In genomic region chr15:31239713-31240112, GRCm38 (mm10) we compare ENCODE assay signal across 19 mouse cellular contexts. TPM values are rescaled to one million over a fixed set of nuclear protein-coding genes. Genes with fewer than 3 reads are reported as not detected.
DNase-seq lines count a peak whose midpoint lies in the region; ATAC-seq lines count a peak whose summit lies in the region.
"Had no signal": no experiment of that assay in that cellular context is flagged by ENCODE, and none has a peak within 500 bp of the region (broad histone marks: within the 10 kb centered on the region; RNA-seq: fewer than 3 reads in every experiment).

No protein-coding gene starts in this region.

- H3K4me1 ChIP-seq in megakaryocyte, embryonic 14.5 days, result peaks cover 63% of the 10 kb centered on the region
- H3K4me1 ChIP-seq: embryonic facial prominence, embryonic 13.5 days; forebrain, embryonic 12.5 days had no signal

- H3K27me3 ChIP-seq in megakaryocyte, embryonic 14.5 days (replicated peaks), result no peaks in the 10 kb centered on the region
- H3K27me3 ChIP-seq: embryonic facial prominence, embryonic 13.5 days; forebrain, embryonic 12.5 days; heart, embryonic 12.5 days; intestine, embryonic 15.5 days had no signal

- ATAC-seq in megakaryocyte, adult 5-6 weeks (ENCODE audit: poor library complexity, severe bottlenecking), result no peak
- ATAC-seq in CD4-positive, CD25-positive, alpha-beta regulatory T cell, adult 4 months, result peak; percentile 70
- peak; percentile 54 for ATAC-seq in inflammation-experienced regulatory T-cells, adult 6 months
- ATAC-seq: forebrain, embryonic 16.5 days; intestine, embryonic 15.5 days had no signal

- H3K4me3 ChIP-seq in megakaryocyte, embryonic 14.5 days (replicated peaks), result peak overlapping the region; percentile 69
- H3K4me3 ChIP-seq: embryonic facial prominence, embryonic 13.5 days; forebrain, embryonic 12.5 days; heart, embryonic 12.5 days; intestine, embryonic 15.5 days had no signal

- no peaks in the 10 kb centered on the region for H3K9me3 ChIP-seq in megakaryocyte, embryonic 14.5 days
- H3K9me3 ChIP-seq: forebrain, embryonic 12.5 days; intestine, embryonic 15.5 days had no signal

- H3K36me3 ChIP-seq in megakaryocyte, embryonic 14.5 days (replicated peaks; ENCODE audit: low read length), result peaks cover 100% of the 10 kb centered on the region
- H3K36me3 ChIP-seq: G1E; intestine, embryonic 15.5 days had no signal

- DNase-seq in CD4-positive helper T cell, adult 2 months (ENCODE audit: low read depth, low spot score), result peak; percentile 28
- no peak for DNase-seq in layer of hippocampus, adult 18-20 months (ENCODE audit: low spot score in 2 of 2)
- DNase-seq in c-Kit-positive CD71-positive TER-119-positive erythroid progenitor cells, embryonic 14.5 days (ENCODE audit: low spot score), result no peak
- DNase-seq: adrenal gland, postnatal 14 days; B cell, adult 2 months; cerebellum, adult 18-20 months; cerebellum, adult 9-11 months; gastrocnemius, postnatal 14 days; kidney, adult 18-20 months had no signal

RNA-seq across cellular contexts. Expression of gene Dap, which starts 15.6 kb away (rescaled TPM):
- 121 and 178 TPM in 2 replicates for polyA plus RNA-seq in megakaryocyte, embryonic 14.5 days (2012; ENCODE audit: insufficient read depth, low replicate concordance)
- total RNA-seq in megakaryocyte, adult 5-6 weeks (2015), result 91.4 and 97.3 TPM in 2 replicates
- 63.1 and 66.6 TPM in 2 replicates for total RNA-seq in megakaryocyte, adult 5-6 weeks (2017)
- polyA plus RNA-seq in CD4-positive, CD25-positive, alpha-beta regulatory T cell, adult 4 months (2017; shearing (Covaris generic)), result 10 to 100 TPM; 61.6 to 81.6 TPM
- 100 to 1,000 TPM in 2 of 3 experiments, 10 to 100 TPM in 1; 86.5 to 188 (median 106) TPM for polyA plus RNA-seq in inflammation-experienced regulatory T-cells, adult 6 months (2017; shearing (Covaris generic))
- 1 to 10 TPM; 7.5 to 8.5 TPM for total RNA-seq in layer of hippocampus, adult 18-20 months (2021)
